Mouse (Mus musculus): ENCODE measurements around the gene Aadacl3. TPM values are rescaled to one million over a fixed set of nuclear protein-coding genes. Genes with fewer than 3 reads are reported as not detected.

Gene Aadacl3
- polyA plus RNA-seq, 1 experiment from 2014 or later: not detected

Other genes starting within 250 kb of the Aadacl3 start
- gene Pramel5, start 183.3 kb downstream of the Aadacl3 start, polyA plus RNA-seq (2014; fragmentation: Nextera tagmentation; extraction: Ambion mirVana): not detected in 2 replicates
- gene Gm13128, start 133.5 kb downstream of the Aadacl3 start, polyA plus RNA-seq (2014; fragmentation: Nextera tagmentation; extraction: Ambion mirVana): not detected in 2 replicates
- not detected in 2 replicates for gene Gm13119, start 105.8 kb downstream of the Aadacl3 start, polyA plus RNA-seq (2014; fragmentation: Nextera tagmentation; extraction: Ambion mirVana)
- not detected in 2 replicates for gene Pramef20, start 85.8 kb downstream of the Aadacl3 start, polyA plus RNA-seq (2014; fragmentation: Nextera tagmentation; extraction: Ambion mirVana)
- gene Pramef12, start 55.3 kb downstream of the Aadacl3 start, polyA plus RNA-seq (2014; fragmentation: Nextera tagmentation; extraction: Ambion mirVana): not detected in 2 replicates
- not detected in 2 replicates for gene 1700012P22Rik, start 25.0 kb downstream of the Aadacl3 start, polyA plus RNA-seq (2014; fragmentation: Nextera tagmentation; extraction: Ambion mirVana)
- not detected in 2 replicates for gene Gm9944, start 10.4 kb downstream of the Aadacl3 start, polyA plus RNA-seq (2014; fragmentation: Nextera tagmentation; extraction: Ambion mirVana)
- not detected in 2 replicates for gene 9430007A20Rik, start 56.1 kb upstream of the Aadacl3 start, polyA plus RNA-seq (2014; fragmentation: Nextera tagmentation; extraction: Ambion mirVana)
- not detected in 2 replicates for gene Gm13124, start 101.4 kb upstream of the Aadacl3 start, polyA plus RNA-seq (2014; fragmentation: Nextera tagmentation; extraction: Ambion mirVana)
- gene Aadacl4, start 150.0 kb upstream of the Aadacl3 start, polyA plus RNA-seq (2014; fragmentation: Nextera tagmentation; extraction: Ambion mirVana): not detected in 2 replicates
- not detected in 2 replicates for gene Gm436, start 222.6 kb upstream of the Aadacl3 start, polyA plus RNA-seq (2014; fragmentation: Nextera tagmentation; extraction: Ambion mirVana)